Mouse (Mus musculus) yolk sac, embryonic 10.5 days (tissue): ENCODE results near the gene Fam205a1.
"Not testable (repeated sequence)": the region's sequence is repeated elsewhere in the genome, so short reads cannot be mapped to it uniquely, and the experiment has no call there.

ENCODE experiments used
- DNase-seq: peaks from one replicate; pipeline ENCODE4 v3.0.0-alpha.2; 2017; ENCODE audit warnings: low spot score

Fam205a1 gene

DNA sequence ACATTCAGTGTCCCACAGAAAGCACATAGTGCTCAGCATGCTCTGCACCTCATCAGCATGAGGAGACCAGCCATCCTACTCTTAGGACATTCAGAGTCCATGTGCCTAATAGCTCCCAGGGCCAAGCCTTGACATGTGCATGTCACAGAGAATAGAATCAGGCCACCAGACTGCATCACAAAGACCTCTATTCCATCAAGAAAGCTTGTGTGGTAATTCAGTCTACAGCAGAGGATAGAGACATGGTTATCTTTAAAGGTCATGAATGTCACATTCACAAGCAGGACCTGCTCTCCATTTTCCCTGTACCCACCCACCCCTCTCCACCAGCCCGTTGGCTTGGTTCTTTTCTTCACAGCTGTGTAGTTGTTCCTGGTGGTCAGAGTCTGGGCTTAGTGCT is at the start of gene Fam205a1:
Gene Fam205a1 (minus strand): TSS at position 101 of the 400 bp plus-strand sequence.
- DNase-seq: not testable (repeated sequence)

DNA sequence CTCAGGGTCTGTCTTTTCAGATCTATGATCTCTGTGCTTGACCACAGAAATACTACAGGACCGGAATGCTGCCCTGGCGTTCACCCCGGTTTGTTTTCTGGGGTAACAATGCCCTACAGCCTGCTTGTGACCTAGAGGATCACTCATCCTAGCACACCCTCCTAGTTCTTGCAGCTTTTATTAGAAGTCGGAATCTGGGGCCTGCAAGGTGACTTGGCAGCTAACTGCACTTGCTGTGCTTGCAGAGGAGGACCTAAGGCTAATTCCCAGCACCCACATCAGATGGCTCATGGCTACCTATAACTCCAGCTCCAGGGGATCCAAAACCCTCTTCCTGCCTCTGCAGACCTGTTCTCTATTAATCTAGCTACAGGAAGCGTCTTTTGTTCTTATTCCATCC is 49.0 kb upstream of the Fam205a1 start:
- no peak for DNase-seq

DNA sequence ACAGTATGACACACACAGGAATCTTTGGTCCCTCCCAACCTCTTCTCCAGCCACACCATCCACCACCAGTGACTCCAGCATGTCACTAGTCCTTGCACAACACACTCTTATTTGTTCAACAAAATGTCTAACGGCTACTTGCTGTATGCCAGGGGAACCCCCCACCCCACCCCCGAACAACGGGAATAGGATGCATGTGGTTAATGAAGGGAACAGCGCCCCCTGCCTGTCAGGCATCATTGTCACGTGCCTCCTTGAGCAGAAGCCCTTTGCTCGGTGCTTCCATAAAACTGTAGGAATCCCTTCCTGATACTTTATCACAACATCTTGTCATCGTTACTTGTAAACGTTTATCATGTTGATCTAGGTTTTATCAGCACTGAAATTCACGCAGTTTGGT is 48.5 kb upstream of the Fam205a1 start:
- no peak for DNase-seq

- no peak for DNase-seq
These were observed 47.2 kb upstream of the Fam205a1 start for GRCm38 (mm10) chr4:42900878-42901277.

DNA sequence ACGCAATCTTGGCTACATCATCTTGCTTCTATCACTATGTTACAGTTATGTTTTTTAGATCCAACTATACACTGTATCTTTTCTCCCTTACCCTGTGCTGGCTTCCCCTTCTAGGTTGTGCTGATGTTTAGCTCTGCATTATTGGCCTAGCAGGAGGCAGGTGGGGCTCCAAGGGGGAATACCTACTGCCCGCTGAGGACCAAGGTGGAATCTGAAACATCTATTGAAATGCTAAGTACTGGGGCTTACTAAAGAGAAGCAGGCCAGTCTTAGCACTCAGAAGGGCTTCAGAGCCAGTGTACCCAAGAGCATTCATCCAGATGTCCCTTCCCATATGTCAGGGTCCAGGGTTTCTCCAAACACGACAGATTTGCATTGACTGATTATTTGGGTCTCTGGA is 45.2 kb upstream of the Fam205a1 start:
- no peak for DNase-seq

- DNase-seq: no peak
These were observed 41.4 kb upstream of the Fam205a1 start for GRCm38 (mm10) chr4:42895118-42895517.

DNA sequence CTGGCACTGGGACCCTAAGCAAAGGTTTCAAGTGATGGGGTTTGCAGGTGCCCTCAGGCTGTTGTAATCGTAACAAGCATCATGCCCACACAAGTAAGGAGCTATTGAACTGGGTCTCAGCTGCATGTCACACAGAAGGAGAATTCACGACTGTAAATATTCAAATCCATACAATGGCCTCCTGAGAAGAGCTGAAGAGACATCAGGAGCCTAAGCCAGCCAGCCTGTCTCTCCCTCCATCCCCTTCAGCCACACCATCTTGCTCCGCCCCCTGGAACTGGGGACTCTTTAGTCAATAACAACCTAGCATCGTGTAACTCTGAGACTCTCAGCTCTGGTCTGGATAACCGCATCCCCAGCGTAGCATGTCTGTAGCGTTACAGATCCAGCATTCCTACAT is 37.5 kb upstream of the Fam205a1 start:
- DNase-seq: no peak

DNA sequence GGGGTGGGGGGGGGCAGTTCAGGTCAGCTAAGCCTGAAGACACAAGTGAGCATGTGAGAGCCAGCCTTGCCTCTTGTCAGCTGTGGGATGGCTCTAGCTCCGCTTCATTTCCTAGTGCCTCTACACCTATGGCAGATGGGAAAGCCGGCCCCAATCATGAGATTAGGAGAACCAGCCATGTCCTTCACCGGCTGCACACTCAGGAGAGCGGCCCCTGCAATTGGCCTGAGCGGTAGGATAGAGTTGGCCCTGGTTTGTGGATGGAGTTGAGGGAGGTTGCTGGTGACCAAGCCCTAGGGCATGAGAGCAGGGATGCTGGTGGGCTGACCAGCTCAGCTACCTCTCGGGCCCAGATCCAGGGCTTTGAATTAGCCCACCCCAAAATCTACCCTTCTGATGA is 35.1 kb upstream of the Fam205a1 start:
- DNase-seq: no peak

GRCm38 (mm10) chr4:42886926-42887325 is 33.2 kb upstream of the Fam205a1 start:
- no peak for DNase-seq

DNA sequence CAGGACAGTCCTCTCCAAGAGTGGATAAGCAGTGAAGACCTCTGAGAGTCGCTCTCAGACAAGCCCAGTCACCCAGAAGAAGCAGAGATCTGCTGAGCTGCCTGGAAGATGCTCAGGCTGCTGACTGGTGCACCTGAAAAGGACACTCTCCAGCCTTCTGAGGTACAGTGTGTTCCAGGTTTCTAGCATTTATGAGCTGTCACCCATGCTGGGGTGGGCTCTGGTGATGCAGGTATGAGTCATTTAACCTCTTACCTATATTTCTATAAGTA is 26.9 kb upstream of the Fam205a1 start:
- DNase-seq: no peak

DNA sequence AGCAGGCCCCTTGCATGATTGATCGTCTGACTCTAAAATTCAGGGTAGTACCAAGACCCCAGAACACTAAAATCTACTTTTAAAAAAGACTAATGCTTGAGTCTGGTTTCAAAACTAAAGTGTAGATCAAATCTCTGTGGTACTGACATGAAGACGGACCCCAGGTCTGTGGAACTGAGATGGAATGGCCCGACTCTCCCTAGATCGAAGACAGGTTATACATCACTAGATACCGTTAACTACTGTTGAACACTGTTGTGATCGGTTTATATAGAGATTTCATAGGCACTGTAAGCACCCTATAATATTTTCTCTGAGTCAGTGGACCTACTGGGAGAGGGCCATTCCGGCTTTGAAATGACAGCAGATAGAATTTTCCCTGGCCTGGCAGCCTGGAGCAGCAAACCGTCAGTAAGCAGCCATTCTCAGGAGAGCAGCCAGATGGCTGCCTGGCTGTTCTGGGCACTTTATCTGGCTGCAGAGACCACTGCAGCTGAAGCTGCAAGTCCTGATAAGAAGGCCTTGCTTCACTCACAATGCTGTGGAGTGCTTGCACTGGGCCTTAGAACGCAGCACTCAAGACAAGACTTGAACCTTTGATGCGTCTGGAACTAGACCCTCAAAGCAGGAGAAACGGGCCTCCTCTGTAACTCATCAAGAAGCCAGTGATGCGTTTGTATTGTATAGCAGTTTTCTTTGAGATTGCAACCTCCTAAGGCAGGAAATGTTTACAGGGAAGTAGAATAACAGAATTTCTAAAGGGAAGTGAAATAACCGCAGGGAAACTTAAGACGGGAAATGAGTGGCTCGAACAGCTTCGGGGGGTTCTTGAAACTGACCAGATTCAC is 26.4 kb upstream of the Fam205a1 start:
- DNase-seq: peak; percentile 27

GRCm38 (mm10) chr4:42877657-42878056 is 24.0 kb upstream of the Fam205a1 start:
- DNase-seq: no peak

DNA sequence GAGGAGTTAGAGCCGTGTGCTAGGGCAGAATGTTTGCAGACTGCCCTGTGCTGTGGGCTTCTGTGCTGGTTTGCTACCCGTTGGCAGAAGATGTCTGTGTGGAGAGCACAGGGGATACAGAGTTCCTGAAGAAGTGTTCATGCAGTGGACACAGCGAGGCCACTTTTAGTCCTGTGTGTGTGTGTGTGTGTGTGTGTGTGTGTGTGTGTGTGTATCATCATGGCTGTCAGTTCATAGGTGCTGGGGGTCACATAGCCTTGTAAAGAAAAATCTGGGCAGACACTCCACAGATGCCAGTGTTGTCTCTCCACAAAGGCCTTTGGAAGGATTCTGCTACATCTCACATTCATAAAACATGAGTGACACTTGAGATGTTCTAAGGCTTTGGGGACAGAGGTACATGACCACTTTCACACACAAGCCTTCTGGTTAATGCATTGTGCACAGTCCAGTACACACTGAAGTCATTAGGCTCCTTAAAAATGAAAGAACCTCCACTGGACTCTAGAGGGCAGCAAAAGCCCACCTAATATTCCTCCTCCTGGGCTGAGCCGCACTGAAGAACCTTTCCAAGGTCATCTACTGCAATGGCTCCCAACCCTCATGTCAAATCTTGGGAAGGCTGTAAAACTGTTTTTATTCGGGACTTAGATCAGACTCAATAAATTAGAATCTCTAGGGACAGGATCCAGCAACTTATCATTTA is 23.1 kb upstream of the Fam205a1 start:
- DNase-seq: peak; percentile 51

DNA sequence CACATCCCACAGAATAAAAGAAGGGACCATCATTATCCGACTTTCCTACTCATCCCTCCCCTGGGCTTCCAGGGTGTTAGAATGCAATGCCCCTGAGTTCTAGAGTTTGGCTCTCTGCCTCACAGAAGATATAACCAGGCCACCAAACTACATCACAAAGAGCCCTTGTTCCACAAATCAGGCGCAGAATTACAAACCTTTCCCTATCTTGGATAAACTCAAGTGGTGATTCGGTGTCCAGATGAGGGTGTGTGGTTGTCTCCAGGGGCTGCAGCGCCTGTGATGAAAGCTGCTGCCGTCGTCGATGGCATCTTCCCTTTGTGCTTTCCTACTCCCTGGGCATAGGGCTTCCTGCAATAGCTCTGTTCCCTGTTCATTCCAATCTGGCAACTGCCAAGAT is 20.4 kb upstream of the Fam205a1 start, which contains the start of gene Fam205c:
Gene Fam205c (minus strand): TSS at position 101 of the 400 bp plus-strand sequence.
- DNase-seq: no peak

GRCm38 (mm10) chr4:42872746-42873435 is 19.2 kb upstream of the Fam205a1 start:
- DNase-seq: no peak

DNA sequence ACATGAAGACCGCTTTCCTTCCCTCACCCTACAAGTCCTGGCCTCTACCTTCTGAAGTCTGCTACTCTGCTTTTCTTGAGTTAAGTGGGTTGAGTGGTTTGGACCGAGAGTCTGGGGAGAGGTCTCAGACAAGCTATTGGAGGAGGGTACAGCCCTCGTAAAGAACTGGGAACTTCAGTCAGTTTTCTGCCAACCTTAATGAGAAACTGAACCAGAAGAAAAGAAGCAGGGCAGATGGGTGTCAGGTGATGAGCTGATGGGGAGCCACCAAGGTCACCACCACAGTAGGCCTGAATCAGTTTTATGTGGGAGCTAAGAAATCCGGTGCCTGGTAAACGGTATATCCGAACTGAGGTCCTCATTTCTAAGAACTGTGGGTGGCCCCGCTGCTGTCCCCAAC is 18.5 kb upstream of the Fam205a1 start:
- no peak for DNase-seq

DNA sequence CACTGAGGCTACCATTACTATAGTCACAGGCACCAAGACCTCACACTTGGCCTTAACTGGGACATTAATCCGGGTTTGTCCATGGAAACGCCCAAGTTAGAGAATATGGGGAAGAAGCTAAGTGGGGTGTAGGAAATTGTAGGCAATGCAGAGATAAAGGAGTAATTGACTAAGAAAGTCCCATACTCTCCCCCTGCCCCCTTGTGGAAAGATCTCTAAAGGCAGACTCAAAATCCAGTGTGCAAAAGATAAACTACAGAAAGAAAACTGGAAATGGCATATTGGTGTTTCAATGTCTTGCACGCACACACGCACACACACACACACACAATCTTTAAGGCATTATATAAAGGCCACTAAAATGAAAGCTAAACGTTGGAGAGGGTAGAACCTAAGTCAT is 17.1 kb upstream of the Fam205a1 start:
- DNase-seq: no peak

GRCm38 (mm10) chr4:42868193-42868592 is 14.5 kb upstream of the Fam205a1 start:
- no peak for DNase-seq

DNA sequence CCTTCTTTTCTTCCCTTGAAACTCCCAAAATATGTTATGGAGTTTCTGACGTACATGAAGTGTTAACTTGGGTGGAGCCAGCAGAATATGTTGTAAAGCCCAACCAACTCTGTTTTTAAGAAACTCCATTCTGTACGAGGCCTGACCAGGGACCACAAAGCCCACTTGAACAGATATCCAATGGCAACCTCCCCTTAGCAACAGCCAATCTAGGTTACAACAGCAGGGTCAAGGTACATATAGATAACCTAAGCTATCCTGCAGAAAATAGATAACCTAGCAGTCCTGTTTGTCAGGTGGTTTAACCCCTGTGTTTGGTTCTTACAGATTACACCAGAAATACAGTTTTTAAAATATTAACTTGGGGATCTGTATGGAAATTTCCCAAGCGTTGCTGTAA is 13.7 kb upstream of the Fam205a1 start:
- DNase-seq: peak; percentile 76

- DNase-seq: not testable (repeated sequence)
These were observed 9.8 kb upstream of the Fam205a1 start for GRCm38 (mm10) chr4:42863487-42863886.

GRCm38 (mm10) chr4:42860483-42860882 is 6.8 kb upstream of the Fam205a1 start:
- DNase-seq: not testable (repeated sequence)

DNA sequence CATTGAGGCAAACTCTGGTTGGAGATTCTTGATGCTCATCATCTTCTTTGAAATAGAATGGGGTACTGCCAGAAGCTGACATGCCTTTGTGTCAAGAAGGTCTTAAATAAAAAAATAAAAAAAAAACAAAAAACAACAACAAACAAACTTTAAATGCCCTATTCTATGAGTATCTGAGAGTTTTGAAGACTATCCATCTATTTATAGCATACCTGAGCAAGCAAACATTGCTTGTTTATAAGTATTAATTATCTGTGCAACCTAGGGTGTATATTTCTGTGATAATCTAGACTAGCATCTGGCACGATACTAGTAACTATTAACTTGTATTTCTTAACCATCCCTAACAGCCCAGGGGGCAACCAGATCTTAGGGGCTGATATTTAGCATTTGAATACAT is 3.0 kb upstream of the Fam205a1 start, which contains the start of gene Gm12394:
Gene Gm12394 (minus strand): TSS at position 101 of the 400 bp plus-strand sequence.
- not testable (repeated sequence) for DNase-seq
